Mouse (Mus musculus): Measurements from ENCODE around the gene Anks1b. TPM values are rescaled to one million over a fixed set of nuclear protein-coding genes. Genes with fewer than 3 reads are reported as not detected.
A peak's percentile ranks its signal among the peaks of the same experiment; 100 is the strongest.

Gene Anks1b
- polyA plus RNA-seq, 1 experiment from 2014 or later = 52.2 TPM

- H3K4me2 ChIP-seq = no peak overlapping the region
- ATAC-seq (ENCODE audit: low FRiP score) = 0 out of 2 replicates have a peak, but pooled peaks have one; percentile 38
- H3K9ac ChIP-seq = no peak overlapping the region
- no peak overlapping the region for H3K27ac ChIP-seq
- H3K4me1 ChIP-seq (replicated peaks) = peaks cover 30% of the 10 kb centered on the region; the same call in 1 of the 2 replicates
- H3K9me3 ChIP-seq = no peaks in the 10 kb centered on the region
- no peaks in the 10 kb centered on the region for H3K36me3 ChIP-seq
- WGBS = 46% methylated on average over 8 of the region's 8 CpGs
- H3K4me3 ChIP-seq = no peak overlapping the region
- no peaks in the 10 kb centered on the region for H3K27me3 ChIP-seq
Measured at GRCm38 (mm10) chr10:90697413-90697812, 824.1 kb downstream of the Anks1b start.

- 0 out of 2 replicates have a peak overlapping the region, but pooled peaks have one; percentile 2 for H3K9ac ChIP-seq
- no peak overlapping the region for H3K4me3 ChIP-seq
- peak overlapping the region; percentile 75 for H3K27ac ChIP-seq
- no peaks in the 10 kb centered on the region for H3K36me3 ChIP-seq
- ATAC-seq (ENCODE audit: low FRiP score) = peak; percentile 65
- 55% methylated on average over 12 of the region's 12 CpGs for WGBS
- 0 out of 2 replicates have a peak overlapping the region, but pooled peaks have one; percentile 2 for H3K4me2 ChIP-seq
- H3K27me3 ChIP-seq = no peaks in the 10 kb centered on the region
- H3K9me3 ChIP-seq = no peaks in the 10 kb centered on the region
- peaks cover 30% of the 10 kb centered on the region; the same call in 1 of the 2 replicates for H3K4me1 ChIP-seq (replicated peaks)
Measured at GRCm38 (mm10) chr10:90699211-90699610, 825.9 kb downstream of the Anks1b start.

- no peaks in the 10 kb centered on the region for H3K36me3 ChIP-seq
- no peaks in the 10 kb centered on the region for H3K9me3 ChIP-seq
- H3K4me1 ChIP-seq (replicated peaks) = peaks cover 11% of the 10 kb centered on the region; the same call in 1 of the 2 replicates
- H3K27me3 ChIP-seq = no peaks in the 10 kb centered on the region
- H3K4me3 ChIP-seq = no peak overlapping the region
- WGBS = 92% methylated on average over 10 of the region's 10 CpGs
- H3K4me2 ChIP-seq = no peak overlapping the region
- no peak overlapping the region for H3K27ac ChIP-seq
- no peak overlapping the region for H3K9ac ChIP-seq
- ATAC-seq (ENCODE audit: low FRiP score) = no peak
Measured at GRCm38 (mm10) chr10:90704602-90705001, 831.3 kb downstream of the Anks1b start.

- ATAC-seq (ENCODE audit: low FRiP score) = peak; percentile 59
- H3K27ac ChIP-seq = peak overlapping the region; percentile 72
Measured at GRCm38 (mm10) chr10:90708822-90709601, 835.7 kb downstream of the Anks1b start.

GRCm38 (mm10) chr10:90709602-90709931 is 836.3 kb downstream of the Anks1b start:
- Histone ChIP-seq H3K27me3 (no peaks in the 10 kb centered on the region), H3K27ac (peak overlapping the region; percentile 31), H3K36me3 (peaks cover 9% of the 10 kb centered on the region; the same call in 1 of the 2 replicates), H3K9me3 (0 out of 2 replicates have a peak, but pooled peaks cover under 1% of the 10 kb centered on the region), H3K9ac (no peak overlapping the region), H3K4me3 (no peak overlapping the region), H3K4me2 (no peak overlapping the region), H3K4me1 (replicated peaks) (peaks cover 11% of the 10 kb centered on the region; the same call in 1 of the 2 replicates)
- WGBS = 7% methylated on average over 5 of the region's 5 CpGs
- peak; percentile 65; the same call in 1 of the 2 replicates for ATAC-seq (ENCODE audit: low FRiP score)

More at GRCm38 (mm10) chr10:90708822-90709601, 835.7 kb downstream of the Anks1b start:
- WGBS = 28% methylated on average over 11 of the region's 11 CpGs
- H3K9ac ChIP-seq = no peak overlapping the region
- H3K4me2 ChIP-seq = no peak overlapping the region
- no peaks in the 10 kb centered on the region for H3K9me3 ChIP-seq
- H3K4me1 ChIP-seq (replicated peaks) = peaks cover 11% of the 10 kb centered on the region; the same call in 1 of the 2 replicates
- H3K36me3 ChIP-seq = peaks cover 4% of the 10 kb centered on the region; the same call in 1 of the 2 replicates
- no peaks in the 10 kb centered on the region for H3K27me3 ChIP-seq
- H3K4me3 ChIP-seq = no peak overlapping the region

GRCm38 (mm10) chr10:90717961-90718360 is 844.7 kb downstream of the Anks1b start:
- H3K27me3 ChIP-seq = no peaks in the 10 kb centered on the region
- H3K4me2 ChIP-seq = no peak overlapping the region
- H3K27ac ChIP-seq = no peak overlapping the region
- ATAC-seq (ENCODE audit: low FRiP score) = no peak
- no peaks in the 10 kb centered on the region for H3K4me1 ChIP-seq (replicated peaks)
- H3K9ac ChIP-seq = no peak overlapping the region
- H3K36me3 ChIP-seq = peaks cover 11% of the 10 kb centered on the region; the same call in 1 of the 2 replicates
- H3K9me3 ChIP-seq = 0 out of 2 replicates have a peak, but pooled peaks cover 6% of the 10 kb centered on the region
- no peak overlapping the region for H3K4me3 ChIP-seq
- 60% methylated on average over 11 of the region's 11 CpGs for WGBS

- Histone ChIP-seq H3K27me3 (no peaks in the 10 kb centered on the region), H3K27ac (no peak overlapping the region), H3K36me3 (peaks cover 8% of the 10 kb centered on the region; the same call in 1 of the 2 replicates), H3K4me1 (replicated peaks) (0 out of 2 replicates have a peak, but pooled peaks cover 2% of the 10 kb centered on the region), H3K4me3 (no peak overlapping the region), H3K4me2 (no peak overlapping the region), H3K9ac (no peak overlapping the region), H3K9me3 (0 out of 2 replicates have a peak, but pooled peaks cover 6% of the 10 kb centered on the region)
- ATAC-seq (ENCODE audit: low FRiP score) = no peak
- 93% methylated on average over 8 of the region's 9 CpGs for WGBS
Measured at GRCm38 (mm10) chr10:90718684-90719083, 845.4 kb downstream of the Anks1b start.

GRCm38 (mm10) chr10:90719996-90720395 is 846.7 kb downstream of the Anks1b start:
- H3K27ac ChIP-seq = no peak overlapping the region
- 0 out of 2 replicates have a peak, but pooled peaks cover 1% of the 10 kb centered on the region for H3K9me3 ChIP-seq
- H3K4me1 ChIP-seq (replicated peaks) = 0 out of 2 replicates have a peak, but pooled peaks cover 7% of the 10 kb centered on the region
- H3K4me2 ChIP-seq = no peak overlapping the region
- no peak overlapping the region for H3K9ac ChIP-seq
- H3K4me3 ChIP-seq = no peak overlapping the region
- H3K36me3 ChIP-seq = no peaks in the 10 kb centered on the region
- ATAC-seq (ENCODE audit: low FRiP score) = no peak
- H3K27me3 ChIP-seq = no peaks in the 10 kb centered on the region
- 45% methylated on average over 4 of the region's 4 CpGs for WGBS

- 70% methylated on average over 5 of the region's 5 CpGs for WGBS
Measured at GRCm38 (mm10) chr10:90723071-90723494, 849.8 kb downstream of the Anks1b start.

GRCm38 (mm10) chr10:90723941-90724341 is 850.6 kb downstream of the Anks1b start:
- Histone ChIP-seq H3K27me3 (peaks cover 10% of the 10 kb centered on the region), H3K4me1 (replicated peaks) (peaks cover 14% of the 10 kb centered on the region), H3K9me3 (no peaks in the 10 kb centered on the region), H3K9ac (no peak overlapping the region), H3K4me3 (no peak overlapping the region), H3K36me3 (no peaks in the 10 kb centered on the region), H3K27ac (no peak overlapping the region), H3K4me2 (no peak overlapping the region)
- WGBS = 87% methylated on average over 13 of the region's 13 CpGs
- no peak for ATAC-seq (ENCODE audit: low FRiP score)

More at GRCm38 (mm10) chr10:90723071-90723494, 849.8 kb downstream of the Anks1b start:
- H3K4me2 ChIP-seq = no peak overlapping the region
- no peak for ATAC-seq (ENCODE audit: low FRiP score)
- H3K9ac ChIP-seq = no peak overlapping the region
- peaks cover 9% of the 10 kb centered on the region; the same call in 1 of the 2 replicates for H3K4me1 ChIP-seq (replicated peaks)
- no peaks in the 10 kb centered on the region for H3K36me3 ChIP-seq
- H3K27ac ChIP-seq = no peak overlapping the region
- H3K9me3 ChIP-seq = no peaks in the 10 kb centered on the region
- no peak overlapping the region for H3K4me3 ChIP-seq
- peaks cover 10% of the 10 kb centered on the region for H3K27me3 ChIP-seq

GRCm38 (mm10) chr10:90724931-90725330 is 851.6 kb downstream of the Anks1b start:
- H3K27ac ChIP-seq = no peak overlapping the region
- no peak overlapping the region for H3K4me2 ChIP-seq
- H3K36me3 ChIP-seq = no peaks in the 10 kb centered on the region
- H3K4me3 ChIP-seq = no peak overlapping the region
- no peak overlapping the region for H3K9ac ChIP-seq
- H3K9me3 ChIP-seq = no peaks in the 10 kb centered on the region
- 73% methylated on average over 1 of the region's 1 CpGs for WGBS
- H3K4me1 ChIP-seq (replicated peaks) = peaks cover 20% of the 10 kb centered on the region
- no peak for ATAC-seq (ENCODE audit: low FRiP score)
- H3K27me3 ChIP-seq = peaks cover 10% of the 10 kb centered on the region

All from hindbrain, embryonic 13.5 days (tissue).